Mouse (Mus musculus) 3134 (cell line): Measurements from ENCODE around the gene Hcar2.

Experiments
- DNase-seq: peaks from one replicate; pipeline ENCODE4 v3.0.0-alpha.2; 2011; ENCODE audit warnings: low spot score; ENCODE audit not compliant: insufficient read length; ENCODE audit errors: extremely low read depth

Gene Hcar2

DNA sequence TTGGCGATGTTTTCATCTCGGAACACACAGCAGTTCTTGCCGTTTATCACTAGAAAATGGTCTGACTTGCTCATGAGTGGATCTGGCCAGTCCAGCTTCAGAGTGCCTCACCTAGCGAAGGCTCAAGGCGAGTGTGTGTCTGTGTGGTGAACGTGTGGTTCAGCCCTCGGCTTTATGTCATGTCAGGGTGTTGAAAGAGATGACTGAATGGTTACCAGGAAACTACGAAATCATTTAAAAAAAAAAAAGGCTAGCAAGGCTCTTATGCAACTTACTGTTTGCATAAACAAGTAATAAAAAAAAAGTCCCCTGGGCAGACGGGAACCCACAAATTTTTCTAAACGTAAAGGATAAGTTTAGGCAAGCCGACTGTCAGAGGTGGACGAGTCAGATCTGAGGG lies at the start of gene Hcar2:
Hcar2 (minus strand) TSS at position 135 of the 400 bp plus-strand sequence.
- no peak for DNase-seq

DNA sequence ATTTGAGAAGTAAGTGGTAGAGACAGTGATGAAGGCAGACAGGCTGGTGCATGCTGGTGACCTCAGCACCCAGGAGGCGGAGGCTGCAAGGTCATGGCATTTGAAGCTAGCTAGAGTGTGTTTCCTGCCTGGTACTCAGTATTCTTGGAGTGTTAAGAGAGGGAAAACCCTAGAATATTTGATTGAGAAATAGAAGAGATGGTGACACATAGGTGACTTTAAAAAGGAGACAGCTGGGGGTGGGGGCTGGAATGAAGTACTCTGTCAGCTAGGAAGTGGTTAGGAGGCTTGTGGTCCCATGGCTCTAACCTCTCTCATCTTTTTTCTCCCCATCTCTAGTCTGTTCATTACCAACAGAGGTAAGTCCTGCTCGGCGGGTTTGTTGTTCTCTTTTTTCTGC lies 49.6 kb upstream of the Hcar2 start:
- DNase-seq, result no peak

GRCm38 (mm10) chr5:123907631-123907977 lies 42.3 kb upstream of the Hcar2 start:
- no peak for DNase-seq

- peak; percentile 98 for DNase-seq
Measured at GRCm38 (mm10) chr5:123906976-123907630, 41.8 kb upstream of the Hcar2 start, which contains the start of gene Denr. Gene Denr, plus strand, starts transcription at chr5:123907175.

DNA sequence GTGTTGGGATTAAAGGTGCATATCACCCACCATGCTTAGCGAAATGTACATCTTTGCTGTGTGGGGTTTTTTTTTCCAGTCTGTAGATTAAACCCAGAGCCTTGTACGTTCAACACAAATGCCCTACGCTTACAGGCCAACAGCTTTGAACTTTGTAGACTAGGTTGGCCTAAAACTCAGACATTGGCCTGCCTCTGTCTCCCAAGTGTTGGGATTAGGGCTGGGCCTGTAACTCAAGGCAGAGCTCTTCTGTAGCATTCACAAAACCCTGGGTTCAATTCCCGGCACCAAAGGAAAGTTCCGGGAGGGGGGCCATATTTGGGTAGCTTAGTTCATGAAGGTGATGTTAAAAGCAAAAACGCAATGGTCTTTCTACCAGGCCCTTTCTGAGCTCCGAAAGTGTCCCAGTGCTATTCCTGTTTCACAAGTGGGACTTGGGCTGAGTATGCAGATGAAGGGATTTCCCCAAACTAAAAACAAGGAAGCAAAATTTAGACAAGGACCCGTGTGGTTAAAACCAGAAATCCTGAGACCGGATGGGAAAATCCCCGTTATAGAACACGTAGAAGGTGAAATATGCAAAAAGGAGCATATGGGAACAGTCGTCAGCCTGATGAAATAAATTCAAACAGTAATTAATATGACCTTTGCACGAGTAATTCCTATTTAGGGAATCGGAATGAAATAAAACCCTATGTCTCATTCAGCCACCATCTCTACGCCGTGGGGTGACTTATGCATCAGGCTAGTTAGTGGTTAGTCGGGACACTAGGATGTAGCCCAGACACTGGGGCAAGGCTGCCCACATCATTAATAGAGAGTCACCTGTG lies 41.1 kb upstream of the Hcar2 start:
- no peak for DNase-seq

DNA sequence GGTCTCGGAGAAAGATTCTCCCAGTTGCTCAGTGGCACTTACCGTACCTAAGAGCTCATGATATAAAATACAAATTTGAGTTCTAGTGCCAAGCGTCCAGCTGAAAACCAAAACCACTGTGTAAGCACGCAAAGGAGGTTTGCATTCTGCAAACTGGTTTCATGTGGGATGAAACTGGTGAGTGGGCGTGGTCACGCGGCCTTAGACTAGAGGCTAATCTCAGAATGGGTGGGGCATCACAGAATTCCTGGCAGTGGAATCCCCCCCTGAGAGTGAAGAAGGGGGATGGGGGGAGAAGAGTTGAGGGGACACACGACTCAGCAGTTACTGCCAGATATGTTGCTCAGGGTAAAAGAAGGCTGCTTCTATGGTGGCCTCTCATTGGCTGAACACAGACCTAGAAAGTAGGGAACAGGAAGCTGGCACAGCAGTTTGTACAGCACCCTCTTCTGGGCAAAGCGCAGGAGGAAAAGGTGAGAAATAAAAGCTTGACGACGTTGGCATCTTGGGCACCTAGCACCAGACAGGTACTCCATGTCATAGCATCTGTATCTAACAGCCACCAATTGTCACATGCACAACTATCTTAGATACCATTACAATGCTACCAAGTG lies 38.9 kb upstream of the Hcar2 start:
- no peak for DNase-seq

DNA sequence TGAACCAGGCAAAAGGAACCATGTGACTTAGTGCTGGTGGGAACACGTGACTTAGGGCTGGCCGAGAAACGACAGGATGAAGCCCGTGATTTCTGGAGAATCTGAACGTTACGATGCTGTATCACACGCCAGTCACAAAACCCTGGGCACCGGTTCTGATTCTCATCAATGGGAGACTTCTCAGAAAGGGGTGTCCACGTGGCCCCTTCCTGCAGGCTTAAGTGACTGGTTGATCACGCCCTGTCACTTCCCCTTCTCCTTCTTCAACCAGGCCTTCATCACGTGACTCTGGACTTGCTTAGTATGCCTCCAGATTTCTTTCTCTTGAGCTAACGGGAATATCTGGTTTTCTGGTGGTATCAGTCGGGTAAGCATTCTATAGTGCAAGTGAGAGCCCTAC lies 32.1 kb upstream of the Hcar2 start:
- DNase-seq, result no peak

DNA sequence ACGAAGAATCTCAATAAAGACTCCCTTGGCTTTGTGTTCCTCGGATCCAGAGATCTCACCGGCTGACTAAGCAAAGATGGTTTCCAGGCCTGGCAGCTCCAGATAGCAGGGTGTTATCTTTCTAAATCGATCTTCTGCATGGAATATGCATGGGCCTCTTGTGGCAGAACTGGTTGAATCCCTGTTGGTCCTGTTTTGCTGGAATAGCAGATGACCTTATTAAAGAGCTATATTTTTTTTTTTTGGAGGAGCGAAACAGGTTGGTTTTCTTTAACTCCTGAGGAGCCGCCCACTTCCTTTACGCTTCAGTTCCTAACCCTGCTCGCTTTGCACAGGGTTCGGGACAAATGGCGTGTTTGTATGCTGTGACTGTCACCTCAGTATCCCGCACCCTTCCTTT lies 31.1 kb upstream of the Hcar2 start:
- no peak for DNase-seq

DNA sequence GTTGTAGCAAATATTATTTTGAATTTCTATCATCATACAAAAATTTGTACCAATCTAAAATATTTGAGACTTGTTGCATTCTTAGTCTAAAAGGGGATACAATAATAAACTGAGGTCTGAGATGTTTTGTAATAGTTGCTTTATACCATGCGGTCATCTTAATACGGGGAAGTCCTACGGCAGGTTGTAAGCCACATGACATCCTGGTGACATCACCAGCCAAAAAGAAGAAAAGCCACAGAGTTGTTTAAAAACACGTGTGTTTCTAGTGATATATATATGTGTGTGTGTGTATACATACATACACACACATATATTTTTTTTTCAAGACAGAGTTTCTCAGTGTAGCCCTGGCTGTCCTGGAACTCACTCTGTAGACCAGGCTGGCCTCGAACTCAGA lies 28.2 kb upstream of the Hcar2 start:
- no peak for DNase-seq

DNA sequence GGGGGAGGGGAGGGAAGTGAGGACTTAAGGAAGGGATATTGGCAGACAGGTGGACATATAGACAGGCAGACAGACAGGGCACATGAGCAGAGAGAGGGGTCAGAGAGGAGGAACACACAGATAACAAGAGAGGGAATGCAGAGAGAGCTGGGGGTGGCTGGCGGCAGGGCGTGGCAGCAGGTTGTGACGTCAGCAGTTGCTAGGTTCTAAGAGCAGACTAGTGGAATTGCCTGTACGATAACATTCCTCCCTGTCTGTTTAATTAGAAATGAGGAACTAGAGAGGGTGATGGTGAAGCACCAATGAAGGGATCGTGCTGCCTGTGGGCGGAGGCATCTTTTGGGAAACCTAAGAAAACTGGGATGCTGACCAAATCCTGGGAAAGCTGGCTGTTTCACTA lies 26.4 kb upstream of the Hcar2 start:
- DNase-seq, result no peak

GRCm38 (mm10) chr5:123890987-123891386 lies 25.7 kb upstream of the Hcar2 start:
- no peak for DNase-seq

- DNase-seq, result no peak
Measured at GRCm38 (mm10) chr5:123890312-123890711, 25.0 kb upstream of the Hcar2 start.

GRCm38 (mm10) chr5:123886365-123886764 lies 21.1 kb upstream of the Hcar2 start:
- no peak for DNase-seq

GRCm38 (mm10) chr5:123884332-123884731 lies 19.0 kb upstream of the Hcar2 start:
- no peak for DNase-seq

- no peak for DNase-seq
Measured at GRCm38 (mm10) chr5:123883891-123884290, 18.6 kb upstream of the Hcar2 start.

- DNase-seq, result no peak
Measured at GRCm38 (mm10) chr5:123880778-123881177, 15.5 kb upstream of the Hcar2 start.

DNA sequence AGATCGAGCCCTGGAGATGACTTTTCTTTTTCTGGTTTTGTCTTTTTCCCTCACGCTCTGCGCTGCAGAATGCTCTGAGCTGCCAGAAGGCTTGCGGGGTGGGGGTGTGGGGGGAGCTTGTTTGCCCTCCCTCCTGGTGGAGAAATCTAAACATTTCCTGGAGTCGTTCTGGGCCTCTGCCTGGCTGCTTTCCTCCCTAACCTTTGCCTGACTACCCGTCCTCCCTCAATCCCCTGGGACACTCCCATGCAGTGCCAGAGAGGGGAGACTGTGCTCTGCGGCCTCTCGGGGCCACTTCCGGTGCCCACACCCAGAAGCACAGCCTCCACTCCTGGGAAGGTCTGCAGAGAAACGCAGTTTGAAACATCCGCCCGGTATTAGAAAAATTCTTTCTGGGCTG lies 14.6 kb upstream of the Hcar2 start, which contains the start of gene Hcar1:
Hcar1 (minus strand) TSS at position 93 of the 400 bp plus-strand sequence.
- DNase-seq, result no peak

- DNase-seq, result no peak
Measured at GRCm38 (mm10) chr5:123878056-123878455, 12.8 kb upstream of the Hcar2 start.

DNA sequence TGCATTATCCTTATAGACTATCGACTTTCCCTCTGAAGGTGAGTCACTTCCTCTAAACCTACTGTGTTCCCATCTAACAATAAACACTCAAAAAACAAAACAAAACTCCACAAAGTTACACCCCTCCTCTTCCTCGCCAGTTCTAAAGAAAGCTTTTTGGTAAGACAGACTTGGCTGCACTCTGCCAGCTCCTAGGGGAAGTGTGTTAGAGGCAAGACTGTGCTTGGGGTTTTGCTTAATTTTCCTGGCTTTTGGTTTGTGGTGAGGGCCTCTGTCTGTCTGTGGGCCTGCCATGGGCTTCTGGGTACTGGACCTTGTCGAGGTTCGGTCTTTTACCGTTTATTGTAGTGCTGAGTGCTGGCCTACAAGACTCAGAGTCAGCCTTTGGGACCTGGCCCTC lies 8.9 kb upstream of the Hcar2 start:
- DNase-seq, result no peak

GRCm38 (mm10) chr5:123869615-123870014 lies 4.3 kb upstream of the Hcar2 start:
- DNase-seq, result no peak

DNA sequence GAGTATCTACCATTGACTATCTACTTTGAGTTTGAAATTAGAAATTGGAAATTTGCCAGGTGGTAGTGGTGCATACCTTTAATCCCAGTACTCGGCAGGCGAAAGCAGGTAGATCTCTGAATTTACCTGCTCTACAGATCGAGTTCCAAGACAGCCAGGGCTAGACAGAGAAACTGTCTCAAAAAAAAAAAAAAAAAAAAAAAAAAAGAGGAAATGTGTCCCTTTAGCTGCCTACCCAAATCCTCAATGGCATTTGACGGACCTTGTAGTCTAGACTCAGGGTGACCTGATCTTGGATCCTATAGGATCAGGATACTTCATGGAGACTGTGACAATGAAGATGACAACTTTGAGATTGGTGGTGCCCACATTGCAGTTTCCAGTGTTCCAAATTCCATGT lies 1.2 kb upstream of the Hcar2 start:
- DNase-seq, result no peak

DNA sequence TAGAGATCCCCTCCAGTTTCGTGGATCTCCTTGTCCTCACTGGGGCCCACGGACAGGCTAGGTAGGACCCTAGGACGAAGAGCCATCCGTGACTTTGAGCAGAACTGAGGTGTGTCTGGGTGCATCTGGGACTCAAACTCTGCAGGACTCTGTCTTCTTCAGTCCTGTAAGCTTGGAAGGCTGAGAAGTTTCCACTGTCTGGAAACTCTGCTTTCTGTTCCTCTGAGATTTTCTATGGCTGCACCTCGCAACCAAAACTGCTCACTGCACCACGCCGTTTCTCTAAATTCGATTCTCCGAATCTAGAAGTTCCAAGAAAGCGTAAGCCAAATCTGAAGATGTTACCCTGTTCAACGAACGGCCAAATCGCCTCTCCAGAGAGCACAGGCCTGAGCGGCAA lies 1.4 kb downstream of the Hcar2 start:
- DNase-seq, result no peak
